Mouse (Mus musculus) embryonic facial prominence, embryonic 11.5 days (tissue): ENCODE measurements at regions not wholly inside any gene's neighbourhood (a gene's known extent, or its start where the extent isn't known, plus 50 kb on each side); places are given as distances from the start of the nearest gene placed in this dataset.

Experiments used
- ATAC-seq: fragments of 200-750 bp; cut with Nextera tagmentation; replicated peaks from 2 replicates; pipeline ENCODE4 v1.8.0; 2017; ENCODE audit warnings: low read depth; ENCODE audit not compliant: insufficient number of reproducible peaks, low FRiP score, low TSS enrichment
- DNase-seq: peaks from one replicate; pipeline ENCODE4 v3.0.0-alpha.2; 2015; ENCODE audit warnings: low spot score
- H3K27ac ChIP-seq: fragments of 300-500 bp; sonication (generic); replicated peaks from 2 replicates; pipeline ENCODE4 v1.5.1; 2014; ENCODE audit warnings: mild to moderate bottlenecking, low read depth, low read length, control low read depth
- H3K27me3 ChIP-seq: fragments of 300-500 bp; sonication (generic); 2 replicates; pipeline ENCODE4 v1.6.1; 2014; ENCODE audit warnings: mild to moderate bottlenecking, low read length, moderate library complexity, mixed read lengths; ENCODE audit not compliant: control insufficient read depth, insufficient read depth
- H3K36me3 ChIP-seq: fragments of 300-500 bp; sonication (generic); replicated peaks from 2 replicates; pipeline ENCODE4 v1.6.1; 2014; ENCODE audit warnings: low read depth, mild to moderate bottlenecking, low read length, moderate library complexity, mixed read lengths; ENCODE audit not compliant: control insufficient read depth, insufficient read depth
- H3K4me1 ChIP-seq: fragments of 300-500 bp; sonication (generic); 2 replicates; pipeline ENCODE4 v1.6.1; 2014; ENCODE audit warnings: low read length, mixed read lengths; ENCODE audit not compliant: control insufficient read depth, insufficient read depth
- H3K4me2 ChIP-seq: fragments of 300-500 bp; sonication (generic); 2 replicates; pipeline ENCODE4 v1.6.1; 2014; ENCODE audit warnings: low read depth, mild to moderate bottlenecking, control low read depth, low read length, moderate library complexity
- H3K4me3 ChIP-seq: fragments of 300-500 bp; sonication (generic); 2 replicates; pipeline ENCODE4 v1.5.1; 2014; ENCODE audit warnings: low read depth, low read length, control low read depth
- H3K9ac ChIP-seq: fragments of 300-500 bp; sonication (generic); replicated peaks from 2 replicates; pipeline ENCODE4 v1.6.1; 2014; ENCODE audit warnings: mild to moderate bottlenecking, control low read depth, low read length
- H3K9me3 ChIP-seq: fragments of 300-500 bp; sonication (generic); replicated peaks from 2 replicates; pipeline ENCODE4 v1.6.1; 2016; ENCODE audit warnings: mild to moderate bottlenecking, low read length, inconsistent platforms, mixed read lengths; ENCODE audit not compliant: control insufficient read depth
- WGBS: fragments of 180-500 bp; shearing (Covaris S2); extraction: QIAGEN DNeasy Blood & Tissue Kit; methylation state at CpG from one replicate; pipeline ENCODE4 v1.1.7; 2014; 5-methylcytosine and 5-hydroxymethylcytosine counted together

GRCm38 (mm10) chr3:35068586-35068985 lies 418.4 kb downstream of the Sox2 start:
- DNase-seq (no peak), ATAC-seq (no peak)
- H3K9ac ChIP-seq, result no peak overlapping the region
- no peak overlapping the region for H3K27ac ChIP-seq
- H3K36me3 ChIP-seq, result no peaks in the 10 kb centered on the region
- H3K9me3 ChIP-seq, result no peaks in the 10 kb centered on the region
- H3K4me1 ChIP-seq, result no peaks in the 10 kb centered on the region
- no peak overlapping the region for H3K4me3 ChIP-seq
- no peak overlapping the region for H3K4me2 ChIP-seq
- 91% methylated on average over 8 of the region's 8 CpGs for whole genome bisulfite sequencing
- no peaks in the 10 kb centered on the region for H3K27me3 ChIP-seq

GRCm38 (mm10) chr3:35071046-35071445 lies 420.8 kb downstream of the Sox2 start:
- WGBS, result 85% methylated on average over 2 of the region's 2 CpGs
- ATAC-seq, result no peak

GRCm38 (mm10) chr3:35079887-35080286 lies 429.7 kb downstream of the Sox2 start:
- ATAC-seq (no peak), DNase-seq (no peak)
- no peak overlapping the region for H3K27ac ChIP-seq
- H3K4me2 ChIP-seq, result no peak overlapping the region
- H3K36me3 ChIP-seq, result no peaks in the 10 kb centered on the region
- no peaks in the 10 kb centered on the region for H3K9me3 ChIP-seq
- no peaks in the 10 kb centered on the region; the same call in 1 of the 2 replicates for H3K27me3 ChIP-seq
- 60% methylated on average over 5 of the region's 5 CpGs for WGBS
- H3K4me1 ChIP-seq, result no peaks in the 10 kb centered on the region
- no peak overlapping the region for H3K9ac ChIP-seq
- H3K4me3 ChIP-seq, result no peak overlapping the region

More at GRCm38 (mm10) chr3:35071046-35071445, 420.8 kb downstream of the Sox2 start:
- Histone ChIP-seq H3K4me1 (no peaks in the 10 kb centered on the region), H3K4me3 (no peak overlapping the region), H3K9ac (no peak overlapping the region), H3K27me3 (no peaks in the 10 kb centered on the region), H3K4me2 (no peak overlapping the region), H3K36me3 (no peaks in the 10 kb centered on the region), H3K27ac (no peak overlapping the region), H3K9me3 (no peaks in the 10 kb centered on the region)
- DNase-seq, result no peak

GRCm38 (mm10) chr3:35084091-35084867 lies 434.1 kb downstream of the Sox2 start:
- ATAC-seq (peak; percentile 82), DNase-seq (peak; percentile 39)
- H3K9ac ChIP-seq, result no peak overlapping the region
- H3K4me2 ChIP-seq, result no peak overlapping the region
- WGBS, result 49% methylated on average over 11 of the region's 11 CpGs
- no peaks in the 10 kb centered on the region for H3K4me1 ChIP-seq
- H3K4me3 ChIP-seq, result no peak overlapping the region
- H3K9me3 ChIP-seq, result no peaks in the 10 kb centered on the region
- H3K36me3 ChIP-seq, result no peaks in the 10 kb centered on the region
- no peak overlapping the region; the same call in 1 of the 2 replicates for H3K27ac ChIP-seq
- H3K27me3 ChIP-seq, result no peaks in the 10 kb centered on the region

GRCm38 (mm10) chr3:35088241-35089080 lies 438.3 kb downstream of the Sox2 start:
- Histone ChIP-seq H3K9ac (no peak overlapping the region), H3K36me3 (no peaks in the 10 kb centered on the region), H3K4me1 (no peaks in the 10 kb centered on the region), H3K27ac (0 out of 2 replicates have a peak overlapping the region, but pooled peaks have one; percentile 10), H3K4me2 (no peak overlapping the region), H3K27me3 (no peaks in the 10 kb centered on the region), H3K9me3 (no peaks in the 10 kb centered on the region), H3K4me3 (no peak overlapping the region)
- peak; percentile 69 for ATAC-seq
- peak; percentile 59 for DNase-seq
- WGBS, result 40% methylated on average over 19 of the region's 19 CpGs

- peak; percentile 30 for DNase-seq
- peak; percentile 46; the same call in 1 of the 2 replicates for ATAC-seq
- no peaks in the 10 kb centered on the region for H3K36me3 ChIP-seq
- H3K27ac ChIP-seq, result no peak overlapping the region
- H3K9me3 ChIP-seq, result no peaks in the 10 kb centered on the region
- H3K4me3 ChIP-seq, result no peak overlapping the region
- H3K27me3 ChIP-seq, result no peaks in the 10 kb centered on the region
- H3K4me2 ChIP-seq, result no peak overlapping the region
- 19% methylated on average over 5 of the region's 5 CpGs for WGBS
- no peaks in the 10 kb centered on the region for H3K4me1 ChIP-seq
- no peak overlapping the region for H3K9ac ChIP-seq
Observed at GRCm38 (mm10) chr3:35090496-35091133, 440.4 kb downstream of the Sox2 start.

GRCm38 (mm10) chr3:35093001-35093400 lies 442.8 kb downstream of the Sox2 start:
- H3K27me3 ChIP-seq, result no peaks in the 10 kb centered on the region
- ATAC-seq (no peak), DNase-seq (no peak)
- WGBS, result 89% methylated on average over 9 of the region's 9 CpGs
- H3K9me3 ChIP-seq, result no peaks in the 10 kb centered on the region
- H3K36me3 ChIP-seq, result no peaks in the 10 kb centered on the region
- H3K4me1 ChIP-seq, result no peaks in the 10 kb centered on the region
- H3K9ac ChIP-seq, result no peak overlapping the region
- H3K27ac ChIP-seq, result no peak overlapping the region
- no peak overlapping the region for H3K4me2 ChIP-seq
- no peak overlapping the region for H3K4me3 ChIP-seq
